Mouse (Mus musculus) neural tube, embryonic 14.5 days (tissue): ENCODE measurements around the gene Cfap65. TPM values are rescaled to one million over a fixed set of nuclear protein-coding genes. Genes with fewer than 3 reads are reported as not detected.
A peak's percentile ranks its signal among the peaks of the same experiment; 100 is the strongest.

Experiments
- ATAC-seq: fragments of 200-750 bp; cut with Nextera tagmentation; 2 replicates; pipeline ENCODE4 v1.8.0; 2017; ENCODE audit warnings: low read depth, mild to moderate bottlenecking, moderate TSS enrichment, moderate library complexity
- H3K27ac ChIP-seq: fragments of 300-500 bp; sonication (generic); 2 replicates; pipeline ENCODE4 v1.5.1; 2014; ENCODE audit warnings: low read depth, mild to moderate bottlenecking, control low read depth, low read length, moderate library complexity, mixed read lengths
- H3K27me3 ChIP-seq: fragments of 300-500 bp; sonication (generic); 2 replicates; pipeline ENCODE4 v1.6.1; 2014; ENCODE audit warnings: low read length; ENCODE audit not compliant: control insufficient read depth, insufficient read depth
- H3K36me3 ChIP-seq: fragments of 300-500 bp; sonication (generic); 2 replicates; pipeline ENCODE4 v1.6.1; 2014; ENCODE audit warnings: low read length, mixed read lengths; ENCODE audit not compliant: control insufficient read depth, insufficient read depth
- H3K4me1 ChIP-seq: fragments of 300-500 bp; sonication (generic); 2 replicates; pipeline ENCODE4 v1.6.1; 2014; ENCODE audit warnings: low read length; ENCODE audit not compliant: control insufficient read depth, insufficient read depth
- H3K4me2 ChIP-seq: fragments of 300-500 bp; sonication (generic); 2 replicates; pipeline ENCODE4 v1.6.1; 2014; ENCODE audit warnings: mild to moderate bottlenecking, low read depth, low read length, control low read depth
- H3K4me3 ChIP-seq: fragments of 300-500 bp; sonication (generic); 2 replicates; pipeline ENCODE4 v1.5.1; 2014; ENCODE audit warnings: low read depth, low read length, control low read depth, mixed read lengths
- H3K9ac ChIP-seq: fragments of 300-500 bp; sonication (generic); replicated peaks from 2 replicates; pipeline ENCODE4 v1.6.1; 2014; ENCODE audit warnings: low read depth, mild to moderate bottlenecking, control low read depth, low read length, mixed read lengths
- H3K9me3 ChIP-seq: fragments of 300-500 bp; sonication (generic); 2 replicates; pipeline ENCODE4 v1.6.1; 2016; ENCODE audit warnings: low read length; ENCODE audit not compliant: control insufficient read depth
- WGBS: fragments of 180-500 bp; shearing (Covaris S2); extraction: QIAGEN DNeasy Blood & Tissue Kit; methylation state at CpG from one replicate; pipeline ENCODE4 v1.1.7; 2014; 5-methylcytosine and 5-hydroxymethylcytosine counted together
- polyA plus RNA-seq: library from polyadenylated mRNA; unstranded; fragments of >200 nt; fragmentation: Nextera tagmentation; extraction: Ambion mirVana; gene quantifications from 2 replicates; pipeline ENCODE4 v1.2.1, GENCODE M21; 2014

Cfap65 gene
- polyA plus RNA-seq, 1 experiment from 2014 or later = 0.74 TPM

GRCm38 (mm10) chr1:74962126-74962852, 26.9 kb upstream of the Cfap65 start:
- Histone ChIP-seq H3K4me3 (no peak overlapping the region), H3K27me3 (peaks cover 3% of the 10 kb centered on the region; the same call in 1 of the 2 replicates), H3K36me3 (no peaks in the 10 kb centered on the region), H3K9me3 (no peaks in the 10 kb centered on the region), H3K4me1 (0 out of 2 replicates have a peak, but pooled peaks cover 5% of the 10 kb centered on the region), H3K9ac (no peak overlapping the region), H3K27ac (no peak overlapping the region), H3K4me2 (no peak overlapping the region)
- no peak for ATAC-seq
- 65% methylated on average over 5 of the region's 5 CpGs for WGBS

- H3K27ac ChIP-seq = no peak overlapping the region
- H3K36me3 ChIP-seq = no peaks in the 10 kb centered on the region
- H3K9me3 ChIP-seq = no peaks in the 10 kb centered on the region
- 91% methylated on average over 7 of the region's 7 CpGs for WGBS
- peaks cover 3% of the 10 kb centered on the region; the same call in 1 of the 2 replicates for H3K27me3 ChIP-seq
- 0 out of 2 replicates have a peak, but pooled peaks cover 5% of the 10 kb centered on the region for H3K4me1 ChIP-seq
- no peak overlapping the region for H3K4me3 ChIP-seq
- ATAC-seq = no peak
- no peak overlapping the region for H3K9ac ChIP-seq
- H3K4me2 ChIP-seq = no peak overlapping the region
These were observed 26.3 kb upstream of the Cfap65 start for GRCm38 (mm10) chr1:74961722-74962121.

DNA sequence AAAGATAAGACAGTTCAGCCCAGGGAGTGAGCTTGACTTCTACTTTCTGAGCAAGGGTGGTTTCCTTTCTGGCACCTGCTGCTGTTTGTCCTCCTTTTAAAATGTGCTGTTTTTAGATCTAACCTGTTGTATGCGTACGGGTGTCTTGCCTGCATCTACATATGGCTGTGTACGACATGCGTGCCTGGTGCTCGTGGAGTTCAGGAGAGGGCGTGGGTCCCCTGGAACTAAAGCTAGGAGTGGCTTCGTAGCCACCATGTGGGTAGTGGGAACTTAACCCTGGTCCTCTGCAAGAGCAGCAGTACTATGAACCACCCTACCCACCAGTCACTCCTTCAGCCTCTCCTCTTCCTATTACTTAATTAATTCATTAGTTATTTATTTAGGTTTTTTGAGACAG, 24.7 kb upstream of the Cfap65 start:
- Histone ChIP-seq H3K9ac (no peak overlapping the region), H3K4me2 (no peak overlapping the region)
- 91% methylated on average over 7 of the region's 7 CpGs for WGBS

DNA sequence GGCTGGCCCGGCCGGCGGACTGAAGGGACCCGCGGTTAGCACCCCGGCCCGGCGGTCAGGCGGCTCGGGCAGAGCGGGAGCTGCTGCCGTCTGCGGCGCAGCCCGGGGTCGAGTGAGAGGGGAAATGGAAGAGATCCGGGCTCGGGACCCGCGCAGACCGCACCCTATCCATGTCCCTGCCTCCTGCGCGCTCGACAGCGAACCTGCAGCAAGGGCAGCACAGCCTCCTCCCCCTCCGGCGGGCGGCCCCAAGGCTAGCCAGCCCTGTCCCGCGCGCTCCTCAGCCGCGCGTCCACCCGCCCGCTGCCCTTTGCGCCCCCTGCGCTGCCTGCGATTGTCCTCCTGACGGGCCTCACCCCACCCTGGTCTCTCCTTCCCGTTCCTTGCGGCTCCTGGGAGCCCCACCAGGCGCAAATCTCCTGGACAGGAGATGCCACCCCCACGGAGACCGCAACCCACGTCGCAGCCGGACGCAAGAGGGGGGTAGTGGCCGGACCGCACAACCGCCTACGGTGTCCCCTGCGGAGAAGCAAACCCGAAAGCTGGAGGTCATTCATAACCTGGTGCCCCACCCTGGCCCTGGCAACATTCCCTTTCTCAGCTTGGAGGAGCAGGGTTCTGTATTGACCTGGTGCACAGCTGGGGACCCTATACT, 16.3 kb upstream of the Cfap65 start, which contains the start of gene Ihh:
TSS of gene Ihh (minus strand) at position 117 of the 655 bp plus-strand sequence.
- no peaks in the 10 kb centered on the region for H3K36me3 ChIP-seq
- peaks cover 23% of the 10 kb centered on the region; the same call in 1 of the 2 replicates for H3K4me1 ChIP-seq
- H3K9ac ChIP-seq = peak within 1 kb of the TSS; percentile 25; the same call in 1 of the 2 replicates
- H3K27me3 ChIP-seq = peaks cover 68% of the 10 kb centered on the region
- ATAC-seq = no peak
- peak within 1 kb of the TSS; percentile 24 for H3K4me3 ChIP-seq
- no peak within 1 kb of the TSS for H3K27ac ChIP-seq
- peak within 1 kb of the TSS; percentile 52 for H3K4me2 ChIP-seq
- H3K9me3 ChIP-seq = no peaks in the 10 kb centered on the region
- WGBS = 3% methylated on average over 20 of the region's 55 CpGs

More for the DNA sequence above, 24.7 kb upstream of the Cfap65 start:
- ATAC-seq = no peak
- H3K27me3 ChIP-seq = peaks cover 3% of the 10 kb centered on the region; the same call in 1 of the 2 replicates
- no peaks in the 10 kb centered on the region for H3K36me3 ChIP-seq
- H3K27ac ChIP-seq = no peak overlapping the region
- H3K4me3 ChIP-seq = no peak overlapping the region
- H3K4me1 ChIP-seq = 0 out of 2 replicates have a peak, but pooled peaks cover 5% of the 10 kb centered on the region
- no peaks in the 10 kb centered on the region for H3K9me3 ChIP-seq

- peak overlapping the region; percentile 25; the same call in 1 of the 2 replicates for H3K9ac ChIP-seq
- peak overlapping the region; percentile 52 for H3K4me2 ChIP-seq
- no peak for ATAC-seq
- H3K4me3 ChIP-seq = peak overlapping the region; percentile 24
- H3K27ac ChIP-seq = no peak overlapping the region
- no peaks in the 10 kb centered on the region for H3K9me3 ChIP-seq
- H3K27me3 ChIP-seq = peaks cover 72% of the 10 kb centered on the region
- under 1% methylated on average over 82 of the region's 84 CpGs for WGBS
- H3K4me1 ChIP-seq = peaks cover 23% of the 10 kb centered on the region; the same call in 1 of the 2 replicates
- H3K36me3 ChIP-seq = no peaks in the 10 kb centered on the region
These were observed 15.4 kb upstream of the Cfap65 start for GRCm38 (mm10) chr1:74950576-74951490.

- peaks cover 23% of the 10 kb centered on the region; the same call in 1 of the 2 replicates for H3K4me1 ChIP-seq
- no peaks in the 10 kb centered on the region for H3K9me3 ChIP-seq
- H3K4me3 ChIP-seq = peak overlapping the region; percentile 24; the same call in 1 of the 2 replicates
- H3K9ac ChIP-seq = no peak overlapping the region
- no peak overlapping the region for H3K4me2 ChIP-seq
- ATAC-seq = no peak
- H3K27ac ChIP-seq = no peak overlapping the region
- WGBS = 3% methylated on average over 16 of the region's 16 CpGs
- H3K36me3 ChIP-seq = no peaks in the 10 kb centered on the region
- peaks cover 72% of the 10 kb centered on the region for H3K27me3 ChIP-seq
These were observed 14.7 kb upstream of the Cfap65 start for GRCm38 (mm10) chr1:74950066-74950465.

GRCm38 (mm10) chr1:74949666-74950050, 14.3 kb upstream of the Cfap65 start:
- no peak overlapping the region for H3K4me2 ChIP-seq
- H3K27ac ChIP-seq = no peak overlapping the region
- WGBS = 1% methylated on average over 24 of the region's 24 CpGs
- no peak overlapping the region for H3K4me3 ChIP-seq
- no peak for ATAC-seq
- H3K27me3 ChIP-seq = peaks cover 73% of the 10 kb centered on the region
- no peaks in the 10 kb centered on the region for H3K36me3 ChIP-seq
- no peaks in the 10 kb centered on the region for H3K9me3 ChIP-seq
- no peak overlapping the region for H3K9ac ChIP-seq
- peaks cover 23% of the 10 kb centered on the region; the same call in 1 of the 2 replicates for H3K4me1 ChIP-seq

GRCm38 (mm10) chr1:74948784-74949665, 13.6 kb upstream of the Cfap65 start:
- Histone ChIP-seq H3K4me1 (peaks cover 23% of the 10 kb centered on the region; the same call in 1 of the 2 replicates), H3K4me2 (peak overlapping the region; percentile 40; the same call in 1 of the 2 replicates), H3K36me3 (no peaks in the 10 kb centered on the region), H3K4me3 (no peak overlapping the region), H3K9me3 (no peaks in the 10 kb centered on the region), H3K9ac (no peak overlapping the region), H3K27me3 (peaks cover 71% of the 10 kb centered on the region), H3K27ac (no peak overlapping the region)
- ATAC-seq = peak; percentile 78
- 2% methylated on average over 20 of the region's 20 CpGs for WGBS
